Mouse (Mus musculus) ES-Bruce4 (cell line): ENCODE measurements around the gene Rilpl1. TPM values are rescaled to one million over a fixed set of nuclear protein-coding genes. Genes with fewer than 3 reads are reported as not detected.

Experiments used
- H3K27ac ChIP-seq: 2 replicates; pipeline ENCODE4 v1.5.1; 2012; ENCODE audit warnings: low read length, inconsistent platforms; ENCODE audit not compliant: insufficient read depth
- H3K27me3 ChIP-seq: 2 replicates; pipeline ENCODE4 v1.6.1; 2012; ENCODE audit warnings: mild to moderate bottlenecking, low read length, inconsistent platforms; ENCODE audit not compliant: control insufficient read depth, poor library complexity, insufficient read depth, severe bottlenecking
- H3K36me3 ChIP-seq: 2 replicates; pipeline ENCODE4 v1.6.1; 2012; ENCODE audit warnings: inconsistent platforms, mild to moderate bottlenecking, low read length, moderate library complexity; ENCODE audit not compliant: control insufficient read depth, poor library complexity, insufficient read depth, severe bottlenecking
- H3K4me1 ChIP-seq: one replicate; pipeline ENCODE4 v1.8.1; 2011; ENCODE audit warnings: low read length; ENCODE audit not compliant: control insufficient read depth, insufficient read depth
- H3K4me3 ChIP-seq: 2 replicates; pipeline ENCODE4 v1.5.1; 2011; ENCODE audit warnings: low read depth, mild to moderate bottlenecking, low read length
- H3K9ac ChIP-seq: 2 replicates; pipeline ENCODE4 v1.6.1; 2012; ENCODE audit warnings: low read depth, mild to moderate bottlenecking, inconsistent platforms; ENCODE audit not compliant: poor library complexity, severe bottlenecking
- H3K9me3 ChIP-seq: replicated peaks from 2 replicates; pipeline ENCODE4 v1.6.1; 2012; ENCODE audit warnings: mild to moderate bottlenecking, low read length, inconsistent platforms; ENCODE audit not compliant: control insufficient read depth, poor library complexity, insufficient read depth, severe bottlenecking
- CTCF ChIP-seq: IDR thresholded peaks from one replicate; pipeline ENCODE4 v1.8.1; 2011; ENCODE audit warnings: low read depth, low read length
- EP300 ChIP-seq: IDR thresholded peaks from 2 replicates; pipeline ENCODE4 v1.6.1; 2011; ENCODE audit warnings: low read depth, low read length; ENCODE audit not compliant: insufficient read depth
- POLR2A ChIP-seq: IDR thresholded peaks from one replicate; pipeline ENCODE4 v1.8.1; 2011; ENCODE audit warnings: low read length; ENCODE audit not compliant: insufficient read depth
- polyA plus RNA-seq: library from polyadenylated mRNA; stranded (reverse); fragments of >200 nt; gene quantifications from 2 replicates; pipeline ENCODE4 v1.2.4, GENCODE M21; 2011; ENCODE audit warnings: low read depth; ENCODE audit not compliant: missing spikeins, insufficient read depth, insufficient read length

Gene Rilpl1
- polyA plus RNA-seq, 1 experiment: 18.0 TPM

DNA sequence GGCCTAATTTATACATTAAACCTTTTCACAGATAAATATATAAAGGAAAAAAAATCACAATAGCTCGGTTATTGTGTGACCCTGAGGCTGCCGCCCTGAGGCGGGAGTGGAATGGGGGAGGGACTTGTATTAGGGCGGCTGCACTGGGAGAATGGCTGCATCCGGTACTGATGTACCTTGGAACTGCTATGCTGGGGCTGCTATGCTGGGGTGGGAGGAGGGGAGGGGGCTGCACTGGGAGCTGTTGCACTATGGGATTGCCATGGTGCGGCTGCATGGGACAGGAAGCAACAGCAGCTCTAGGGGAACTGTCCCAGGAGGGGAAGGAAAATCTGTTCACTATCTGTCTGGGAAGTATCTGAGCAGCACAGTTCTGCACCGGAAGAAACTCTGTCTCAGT is 1.3 kb upstream of the Rilpl1 start:
- no peak overlapping the region; the same call in 1 of the 2 replicates for H3K9ac ChIP-seq
- H3K4me1 ChIP-seq: no peaks in the 10 kb centered on the region
- no peaks in the 10 kb centered on the region for H3K9me3 ChIP-seq
- no peaks in the 10 kb centered on the region for H3K36me3 ChIP-seq
- no peak overlapping the region for H3K4me3 ChIP-seq
- H3K27ac ChIP-seq: no peak overlapping the region
- TF ChIP-seq EP300 (no peak), POLR2A (no peak), CTCF (no peak)
- no peaks in the 10 kb centered on the region for H3K27me3 ChIP-seq

GRCm38 (mm10) chr5:124531583-124531930 is 366 bp upstream of the Rilpl1 start:
- no peaks in the 10 kb centered on the region for H3K9me3 ChIP-seq

DNA sequence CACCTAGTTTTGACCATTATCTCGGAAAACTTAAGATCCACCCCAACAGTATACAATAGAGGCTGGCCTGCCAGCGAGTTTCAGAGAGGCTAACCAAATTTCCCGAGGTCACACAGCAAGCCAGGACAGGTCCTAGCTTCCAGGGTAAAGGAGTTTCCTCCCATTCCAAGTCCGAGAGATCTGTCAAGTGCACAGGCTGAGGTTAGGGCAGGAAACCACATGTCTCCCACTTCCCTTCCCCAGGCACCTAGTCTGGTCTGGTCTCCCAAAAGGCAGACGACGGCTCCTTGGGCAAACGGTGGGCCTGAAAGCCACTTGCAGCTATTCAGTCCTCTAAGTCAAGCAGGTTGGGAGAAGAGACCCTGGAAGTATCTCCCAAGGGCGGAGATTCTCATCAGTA is 1.5 kb downstream of the Rilpl1 start:
- no peak for TF ChIP-seq POLR2A
- TF ChIP-seq EP300: no peak
- no peak for TF ChIP-seq CTCF
- H3K4me3 ChIP-seq: peak overlapping the region; percentile 71
- no peaks in the 10 kb centered on the region for H3K27me3 ChIP-seq
- H3K9ac ChIP-seq: 0 out of 2 replicates have a peak overlapping the region, but pooled peaks have one; percentile 78
- H3K36me3 ChIP-seq: no peaks in the 10 kb centered on the region; the same call in 1 of the 2 replicates
- H3K4me1 ChIP-seq: no peaks in the 10 kb centered on the region
- H3K27ac ChIP-seq: no peak overlapping the region
- H3K9me3 ChIP-seq: no peaks in the 10 kb centered on the region

More at GRCm38 (mm10) chr5:124531583-124531930, 366 bp upstream of the Rilpl1 start:
- Histone ChIP-seq H3K4me3 (peak overlapping the region; percentile 71), H3K4me1 (no peaks in the 10 kb centered on the region), H3K27me3 (no peaks in the 10 kb centered on the region), H3K36me3 (no peaks in the 10 kb centered on the region; the same call in 1 of the 2 replicates), H3K9ac (peak overlapping the region; percentile 78), H3K27ac (peak overlapping the region; percentile 59)
- TF ChIP-seq CTCF: no peak
- peak; percentile 56 for TF ChIP-seq POLR2A
- no peak for TF ChIP-seq EP300

DNA sequence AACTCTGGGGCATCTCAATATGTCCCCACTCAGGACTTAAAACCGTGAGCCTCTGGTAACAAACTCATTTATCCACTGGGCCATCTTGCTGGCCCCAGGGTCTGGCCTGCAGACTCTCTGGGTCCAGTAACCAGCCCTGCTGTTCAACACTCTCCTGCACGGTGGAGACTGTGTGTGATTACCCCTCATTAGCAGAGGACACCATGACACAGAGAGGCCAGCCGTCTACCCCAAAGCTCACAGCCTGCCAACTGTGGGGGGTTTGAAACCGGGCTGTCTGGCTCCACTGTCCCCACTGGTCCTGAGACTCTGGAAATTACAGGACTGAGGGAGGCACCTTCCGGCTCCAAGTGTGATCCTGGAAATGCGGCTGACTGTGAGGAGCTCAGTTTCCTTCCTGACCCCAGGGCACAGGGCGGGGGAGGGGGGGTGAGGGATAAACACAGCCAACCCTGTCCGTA is 2.0 kb downstream of the Rilpl1 start:
- no peak overlapping the region for H3K27ac ChIP-seq
- H3K9ac ChIP-seq: peak overlapping the region; percentile 78; the same call in 1 of the 2 replicates
- H3K27me3 ChIP-seq: no peaks in the 10 kb centered on the region
- H3K9me3 ChIP-seq: no peaks in the 10 kb centered on the region
- no peaks in the 10 kb centered on the region; the same call in 1 of the 2 replicates for H3K36me3 ChIP-seq
- TF ChIP-seq CTCF (no peak), POLR2A (no peak), EP300 (0 out of 2 replicates have a peak, but pooled peaks have one; percentile 26)
- peak overlapping the region; percentile 71 for H3K4me3 ChIP-seq
- no peaks in the 10 kb centered on the region for H3K4me1 ChIP-seq

- TF ChIP-seq EP300 (no peak), POLR2A (no peak), CTCF (no peak)
- no peaks in the 10 kb centered on the region; the same call in 1 of the 2 replicates for H3K36me3 ChIP-seq
- no peaks in the 10 kb centered on the region for H3K4me1 ChIP-seq
- no peak overlapping the region for H3K27ac ChIP-seq
- H3K27me3 ChIP-seq: no peaks in the 10 kb centered on the region
- H3K4me3 ChIP-seq: no peak overlapping the region
- peak overlapping the region; percentile 32; the same call in 1 of the 2 replicates for H3K9ac ChIP-seq
- no peaks in the 10 kb centered on the region for H3K9me3 ChIP-seq
These were observed 2.4 kb downstream of the Rilpl1 start for GRCm38 (mm10) chr5:124528791-124529190.

DNA sequence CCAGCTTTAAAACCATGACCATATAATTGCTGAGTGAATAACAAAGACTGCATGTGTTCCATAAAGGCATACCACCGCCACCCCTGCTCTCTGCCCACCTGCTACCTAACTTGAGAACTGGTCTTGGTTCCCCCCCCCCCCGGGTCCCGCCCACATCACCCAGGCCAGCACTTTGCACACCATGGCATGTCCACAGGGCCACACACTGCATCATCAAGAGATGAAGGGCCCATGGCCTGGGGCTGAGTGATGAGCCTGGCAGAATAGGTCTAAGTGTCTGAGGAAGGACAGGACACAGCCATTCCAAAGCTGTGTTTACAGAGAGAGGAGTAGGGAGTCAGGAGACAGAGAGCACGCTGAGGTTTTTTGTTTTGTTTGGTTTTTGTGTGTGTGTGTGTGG is 2.8 kb downstream of the Rilpl1 start:
- H3K4me1 ChIP-seq: no peaks in the 10 kb centered on the region
- TF ChIP-seq POLR2A (no peak), CTCF (no peak), EP300 (no peak)
- H3K27me3 ChIP-seq: no peaks in the 10 kb centered on the region
- H3K9me3 ChIP-seq: no peaks in the 10 kb centered on the region
- no peaks in the 10 kb centered on the region; the same call in 1 of the 2 replicates for H3K36me3 ChIP-seq
- H3K9ac ChIP-seq: no peak overlapping the region
- no peak overlapping the region for H3K4me3 ChIP-seq
- no peak overlapping the region for H3K27ac ChIP-seq
